Mouse (Mus musculus) heart, embryonic 16.5 days (tissue): Measurements from ENCODE around the gene Gm28051. TPM values are rescaled to one million over a fixed set of nuclear protein-coding genes. Genes with fewer than 3 reads are reported as not detected.

ENCODE experiments used
- ATAC-seq: fragments of 200-750 bp; cut with Nextera tagmentation; replicated peaks from 2 replicates; pipeline ENCODE4 v1.8.0; 2017; ENCODE audit warnings: moderate number of reproducible peaks; ENCODE audit not compliant: insufficient read depth, low FRiP score; ENCODE audit errors: extremely low read depth
- H3K27ac ChIP-seq: fragments of 300-500 bp; sonication (generic); 2 replicates; pipeline ENCODE4 v1.5.1; 2014; ENCODE audit warnings: mild to moderate bottlenecking, low read length, control low read depth, moderate library complexity
- H3K27me3 ChIP-seq: fragments of 300-500 bp; sonication (generic); 2 replicates; pipeline ENCODE4 v1.6.1; 2014; ENCODE audit warnings: low read length, mixed read lengths; ENCODE audit not compliant: control insufficient read depth, insufficient read depth
- H3K36me3 ChIP-seq: fragments of 300-500 bp; sonication (generic); 2 replicates; pipeline ENCODE4 v1.6.1; 2014; ENCODE audit not compliant: control insufficient read depth, insufficient read depth
- H3K4me1 ChIP-seq: fragments of 300-500 bp; sonication (generic); 2 replicates; pipeline ENCODE4 v1.6.1; 2014; ENCODE audit warnings: low read length, mixed read lengths; ENCODE audit not compliant: control insufficient read depth, insufficient read depth
- H3K4me2 ChIP-seq: fragments of 300-500 bp; sonication (generic); 2 replicates; pipeline ENCODE4 v1.6.1; 2014; ENCODE audit warnings: low read depth, mild to moderate bottlenecking, control low read depth, low read length
- H3K4me3 ChIP-seq: fragments of 300-500 bp; sonication (generic); 2 replicates; pipeline ENCODE4 v1.5.1; 2014; ENCODE audit warnings: mild to moderate bottlenecking, control low read depth, low read length
- H3K9ac ChIP-seq: fragments of 300-500 bp; sonication (generic); 2 replicates; pipeline ENCODE4 v1.6.1; 2014; ENCODE audit warnings: low read length, control low read depth
- H3K9me3 ChIP-seq: fragments of 300-500 bp; sonication (generic); replicated peaks from 2 replicates; pipeline ENCODE4 v1.6.1; 2016; ENCODE audit warnings: low read length; ENCODE audit not compliant: control insufficient read depth
- WGBS: fragments of 180-500 bp; shearing (Covaris S2); extraction: QIAGEN DNeasy Blood & Tissue Kit; methylation state at CpG from one replicate; pipeline ENCODE4 v1.1.7; 2014; 5-methylcytosine and 5-hydroxymethylcytosine counted together
- polyA plus RNA-seq: library from polyadenylated mRNA; unstranded; fragments of >200 nt; fragmentation: Nextera tagmentation; extraction: Ambion mirVana; gene quantifications from 2 replicates; pipeline ENCODE4 v1.2.1, GENCODE M21; 2015

The Gm28051 gene
- polyA plus RNA-seq, 1 experiment from 2014 or later, result not detected

DNA sequence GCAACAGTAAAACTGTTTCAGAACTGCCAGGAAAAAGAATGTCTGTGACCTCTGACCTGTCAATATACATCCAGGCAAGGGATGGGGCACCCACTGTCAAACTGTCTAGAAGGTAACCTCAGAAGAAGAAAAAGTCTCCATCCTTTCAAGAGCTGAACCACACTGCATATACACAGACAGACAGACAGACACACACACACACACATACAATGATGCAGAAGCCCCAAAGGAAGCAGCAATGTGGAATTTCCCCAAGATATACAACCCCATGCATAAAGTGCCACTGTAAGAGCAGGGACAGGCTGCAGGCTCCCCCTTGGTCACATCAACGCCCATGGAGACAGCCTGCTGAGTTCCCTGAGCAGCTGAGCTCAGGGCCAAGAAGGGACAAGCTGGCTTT is 58.4 kb downstream of the Gm28051 start:
- 45% methylated on average over 1 of the region's 1 CpGs for WGBS
- H3K9me3 ChIP-seq, result no peaks in the 10 kb centered on the region
- no peak for ATAC-seq

DNA sequence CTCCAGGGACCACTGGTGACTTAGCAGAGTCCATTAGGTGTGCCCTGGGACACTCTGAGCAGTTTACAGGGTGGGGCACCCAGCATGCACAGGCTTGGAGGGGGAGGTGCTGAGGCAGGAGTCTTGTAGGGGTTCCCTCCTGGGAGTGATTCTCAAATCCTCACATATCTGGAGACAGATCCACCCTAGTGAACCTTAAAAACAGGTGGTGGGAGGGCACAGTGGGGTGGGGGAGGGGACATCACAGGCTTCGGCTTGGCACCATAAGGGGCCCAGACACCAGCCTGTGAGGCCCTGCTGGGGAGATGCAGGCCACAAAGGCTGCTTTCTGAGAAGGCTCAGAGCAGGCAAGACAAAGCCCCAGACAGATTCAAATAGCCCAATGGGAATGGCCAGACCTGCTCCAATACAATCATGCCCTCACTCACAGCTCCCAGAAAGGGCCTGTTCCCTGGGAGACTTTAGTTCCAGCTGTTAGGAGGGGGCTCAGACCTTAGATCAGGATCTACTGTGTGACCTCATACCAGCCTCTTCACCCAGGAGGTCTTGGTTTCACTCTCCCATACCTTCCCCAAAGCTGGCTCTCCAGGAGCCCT is 59.4 kb downstream of the Gm28051 start:
- H3K4me3 ChIP-seq, result no peak overlapping the region
- 63% methylated on average over 1 of the region's 1 CpGs for WGBS
- H3K9ac ChIP-seq, result peak overlapping the region; percentile 56; the same call in 1 of the 2 replicates
- H3K9me3 ChIP-seq, result no peaks in the 10 kb centered on the region
- peak; percentile 39 for ATAC-seq
- peaks cover 30% of the 10 kb centered on the region for H3K4me1 ChIP-seq
- H3K27ac ChIP-seq, result peak overlapping the region; percentile 36; the same call in 1 of the 2 replicates
- H3K36me3 ChIP-seq, result no peaks in the 10 kb centered on the region
- H3K27me3 ChIP-seq, result no peaks in the 10 kb centered on the region
- 0 out of 2 replicates have a peak overlapping the region, but pooled peaks have one; percentile 14 for H3K4me2 ChIP-seq

More for the DNA sequence above, 58.4 kb downstream of the Gm28051 start:
- Histone ChIP-seq H3K27me3 (no peaks in the 10 kb centered on the region), H3K36me3 (no peaks in the 10 kb centered on the region), H3K4me3 (no peak overlapping the region), H3K27ac (peak overlapping the region; percentile 12; the same call in 1 of the 2 replicates), H3K4me2 (no peak overlapping the region), H3K9ac (no peak overlapping the region), H3K4me1 (peaks cover 40% of the 10 kb centered on the region)

DNA sequence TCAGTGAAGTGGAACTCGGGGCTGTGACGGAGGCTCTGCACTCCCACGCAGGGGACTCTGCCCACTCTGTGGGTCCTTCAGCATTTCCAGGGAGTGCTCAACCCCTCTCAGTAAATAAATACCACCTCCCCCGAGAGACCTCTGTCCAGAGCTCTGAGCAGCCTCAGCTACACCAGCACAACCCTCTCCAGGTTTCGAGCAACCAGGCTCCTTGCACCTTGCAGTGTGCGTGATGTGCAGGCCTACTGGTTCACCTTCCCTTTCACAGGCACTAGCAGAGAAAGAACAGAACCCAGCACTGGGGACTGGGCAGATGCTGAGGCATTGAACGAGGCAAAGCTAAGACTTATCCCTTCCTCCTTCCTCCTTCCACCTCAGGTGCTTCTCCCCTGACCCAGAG is 60.2 kb downstream of the Gm28051 start:
- Histone ChIP-seq H3K4me3 (no peak overlapping the region), H3K27ac (no peak overlapping the region), H3K4me1 (peaks cover 22% of the 10 kb centered on the region), H3K4me2 (no peak overlapping the region), H3K9me3 (no peaks in the 10 kb centered on the region), H3K36me3 (no peaks in the 10 kb centered on the region), H3K9ac (no peak overlapping the region), H3K27me3 (no peaks in the 10 kb centered on the region)
- WGBS, result 73% methylated on average over 7 of the region's 7 CpGs
- no peak for ATAC-seq

DNA sequence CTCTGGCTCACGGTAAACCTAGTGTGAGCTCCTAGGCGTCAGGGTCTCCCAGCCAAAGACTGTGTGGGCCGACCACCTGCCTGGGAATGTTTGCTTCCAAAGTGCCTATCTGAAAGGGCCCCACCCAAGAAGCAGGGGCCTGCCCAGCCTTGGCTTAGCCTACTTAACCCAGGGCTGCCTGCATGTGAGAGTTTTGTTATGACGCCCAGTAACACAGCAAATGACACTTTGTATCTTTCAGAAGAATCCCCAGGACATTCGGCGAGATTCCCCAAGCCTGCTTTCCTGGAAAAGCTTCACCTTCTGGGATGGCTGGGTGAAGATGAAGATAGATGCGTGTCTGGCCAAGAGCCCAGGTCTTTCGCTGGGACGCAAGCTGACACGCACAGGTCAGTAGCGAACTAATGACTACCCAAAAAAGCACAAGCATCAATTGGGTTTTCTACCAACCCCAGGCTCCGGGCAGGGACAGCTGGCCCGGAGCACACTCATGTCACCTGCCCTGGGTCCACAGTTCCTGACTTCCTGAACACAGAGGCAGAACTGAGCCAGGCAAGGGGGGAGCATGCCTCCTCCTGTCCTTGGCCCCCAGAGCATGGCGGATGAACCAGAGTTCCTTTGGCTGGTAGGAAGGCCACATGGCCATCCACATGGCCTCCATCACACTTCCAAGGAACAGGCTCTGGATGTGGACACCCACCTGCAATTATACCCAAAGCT is 60.8 kb downstream of the Gm28051 start:
- H3K9me3 ChIP-seq, result no peaks in the 10 kb centered on the region
- ATAC-seq, result no peak
- H3K27ac ChIP-seq, result no peak overlapping the region; the same call in 1 of the 2 replicates
- no peaks in the 10 kb centered on the region for H3K27me3 ChIP-seq
- H3K4me1 ChIP-seq, result peaks cover 21% of the 10 kb centered on the region
- no peaks in the 10 kb centered on the region for H3K36me3 ChIP-seq
- peak overlapping the region; percentile 41; the same call in 1 of the 2 replicates for H3K9ac ChIP-seq
- H3K4me2 ChIP-seq, result no peak overlapping the region
- WGBS, result 74% methylated on average over 14 of the region's 14 CpGs
- no peak overlapping the region for H3K4me3 ChIP-seq

DNA sequence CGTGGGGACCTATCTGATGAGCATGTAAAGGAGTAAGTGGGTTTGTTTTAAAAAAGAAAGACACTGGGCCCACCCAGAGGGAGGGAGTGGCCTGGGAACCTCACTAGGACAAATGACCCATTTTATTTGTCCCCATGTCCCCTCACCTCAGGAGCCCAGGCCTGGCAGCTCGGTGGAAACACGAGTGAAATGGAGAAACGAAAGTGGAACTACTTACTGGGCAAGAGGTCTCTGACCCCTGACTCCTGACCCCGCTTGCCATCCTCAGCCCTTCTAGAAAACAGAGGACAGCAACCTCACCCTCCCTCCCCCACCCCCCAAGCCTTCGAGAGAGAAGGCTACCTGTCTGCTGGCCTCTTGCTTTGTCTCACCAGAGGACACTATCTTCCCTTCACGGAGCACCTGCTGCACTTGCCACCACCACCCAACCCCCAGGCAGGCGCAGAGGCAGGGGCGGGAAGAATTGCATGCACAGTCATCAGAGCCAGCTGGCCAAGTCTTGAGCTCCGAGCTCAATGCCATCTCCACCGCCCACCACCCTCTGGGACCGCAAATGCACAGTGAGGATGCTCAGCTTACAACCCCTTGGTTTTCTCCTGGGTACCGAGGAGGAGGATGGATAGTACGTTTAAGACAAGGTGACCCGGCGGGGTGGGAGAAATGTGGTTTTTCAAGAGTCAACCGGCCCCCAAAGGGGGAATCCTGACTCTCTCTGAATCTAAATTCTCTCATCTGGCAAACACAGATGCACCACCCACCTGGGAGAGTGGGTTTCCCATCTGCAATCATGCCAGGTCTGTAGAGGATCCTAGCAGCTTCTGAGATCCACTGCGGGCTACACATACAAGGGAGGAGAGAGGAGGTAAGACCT is 62.0 kb downstream of the Gm28051 start:
- H3K9ac ChIP-seq, result peak overlapping the region; percentile 41; the same call in 1 of the 2 replicates
- ATAC-seq, result no peak
- H3K9me3 ChIP-seq, result no peaks in the 10 kb centered on the region
- H3K27ac ChIP-seq, result peak overlapping the region; percentile 14; the same call in 1 of the 2 replicates
- 72% methylated on average over 18 of the region's 18 CpGs for WGBS
- H3K4me1 ChIP-seq, result peaks cover 24% of the 10 kb centered on the region
- H3K27me3 ChIP-seq, result no peaks in the 10 kb centered on the region
- H3K4me2 ChIP-seq, result peak overlapping the region; percentile 28
- no peaks in the 10 kb centered on the region for H3K36me3 ChIP-seq
- H3K4me3 ChIP-seq, result no peak overlapping the region

DNA sequence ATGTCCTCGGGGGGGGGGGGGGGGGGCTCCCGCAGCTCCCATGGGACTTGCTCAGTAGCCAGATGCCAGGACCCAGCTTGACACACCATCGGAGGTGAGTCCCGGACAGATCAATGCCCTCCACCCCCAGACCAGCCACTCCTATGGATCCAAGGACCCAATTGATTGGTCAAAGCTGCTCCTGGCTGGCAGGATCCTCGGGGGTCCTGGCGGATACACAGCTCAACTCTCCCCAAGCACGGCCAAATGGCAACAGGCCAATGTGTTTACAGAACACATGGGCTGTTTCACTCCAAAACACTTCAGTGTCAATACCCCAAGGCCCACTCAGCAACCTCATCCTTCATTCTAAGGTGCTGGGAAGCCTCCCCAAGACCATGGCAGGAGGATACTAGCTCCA is 65.8 kb downstream of the Gm28051 start:
- WGBS, result 77% methylated on average over 7 of the region's 7 CpGs
- peaks cover 3% of the 10 kb centered on the region for H3K9me3 ChIP-seq
- no peak for ATAC-seq

DNA sequence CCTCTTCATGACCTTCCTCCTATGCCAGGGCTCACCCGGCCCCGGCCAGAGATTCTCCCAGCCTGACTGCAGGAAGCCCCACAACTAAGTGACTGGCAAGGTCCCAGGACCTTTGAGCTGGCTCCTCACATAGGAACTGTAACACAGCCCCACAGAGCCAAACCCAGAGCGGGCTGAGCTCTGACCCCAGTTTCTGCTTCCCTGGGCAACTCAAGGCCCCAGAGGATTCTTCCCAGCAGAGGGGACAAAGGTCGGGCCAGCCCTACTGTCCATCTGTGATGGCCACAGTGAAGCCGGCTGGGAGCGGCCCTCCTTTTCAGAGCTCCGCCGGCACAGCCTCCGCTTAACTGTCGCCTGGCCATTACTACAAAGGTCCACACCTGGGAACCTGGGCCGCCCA is 66.4 kb downstream of the Gm28051 start:
- H3K9ac ChIP-seq, result no peak overlapping the region
- H3K27me3 ChIP-seq, result no peaks in the 10 kb centered on the region
- WGBS, result 80% methylated on average over 11 of the region's 11 CpGs
- H3K9me3 ChIP-seq, result peaks cover 3% of the 10 kb centered on the region
- peaks cover 3% of the 10 kb centered on the region; the same call in 1 of the 2 replicates for H3K4me1 ChIP-seq
- no peak overlapping the region for H3K4me3 ChIP-seq
- H3K36me3 ChIP-seq, result no peaks in the 10 kb centered on the region
- ATAC-seq, result no peak
- H3K27ac ChIP-seq, result no peak overlapping the region
- H3K4me2 ChIP-seq, result no peak overlapping the region

More for the DNA sequence above, 65.8 kb downstream of the Gm28051 start:
- no peak overlapping the region for H3K9ac ChIP-seq
- H3K27me3 ChIP-seq, result no peaks in the 10 kb centered on the region
- no peaks in the 10 kb centered on the region for H3K36me3 ChIP-seq
- H3K4me2 ChIP-seq, result no peak overlapping the region
- H3K4me1 ChIP-seq, result peaks cover 4% of the 10 kb centered on the region
- no peak overlapping the region for H3K27ac ChIP-seq
- H3K4me3 ChIP-seq, result no peak overlapping the region

DNA sequence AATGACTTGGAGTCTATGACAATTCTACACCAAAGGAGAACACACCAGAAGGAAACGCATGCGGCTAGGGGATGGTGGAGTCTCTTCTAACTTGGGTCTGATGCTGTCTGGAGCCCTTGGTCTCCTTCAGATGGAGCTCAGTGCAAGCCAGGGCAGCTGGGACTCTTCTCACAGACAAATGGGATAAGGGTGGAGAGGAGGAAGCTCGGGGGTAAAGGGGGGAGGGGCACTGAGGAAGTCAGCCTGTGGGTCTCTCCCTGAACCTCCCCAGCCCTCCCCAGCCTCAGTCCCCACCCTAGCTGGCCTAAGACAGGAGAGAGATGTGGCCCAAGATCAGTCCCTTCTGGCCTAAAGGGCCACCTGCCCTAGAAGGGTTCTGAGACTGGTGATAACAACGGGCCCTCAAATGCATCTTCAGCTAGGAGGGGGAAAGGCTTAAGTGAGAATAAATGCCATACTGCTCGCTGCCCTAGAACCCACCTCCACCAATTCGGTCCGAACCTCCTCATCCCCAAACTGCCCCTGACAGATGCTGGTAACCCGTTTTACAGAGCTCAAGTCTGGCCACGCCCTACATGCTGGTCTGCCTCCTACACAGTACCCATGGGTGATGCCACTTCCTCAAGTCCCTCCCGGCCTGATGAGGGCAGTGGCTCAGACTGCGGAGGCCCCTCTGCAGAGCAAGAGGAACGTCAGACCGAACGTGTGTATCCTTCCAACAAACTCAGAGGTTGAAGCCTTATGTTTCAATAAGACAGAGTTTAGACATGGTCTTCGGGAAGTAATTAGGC is 67.6 kb downstream of the Gm28051 start:
- Histone ChIP-seq H3K4me1 (peaks cover 12% of the 10 kb centered on the region), H3K36me3 (no peaks in the 10 kb centered on the region), H3K27ac (no peak overlapping the region), H3K27me3 (no peaks in the 10 kb centered on the region), H3K9me3 (peaks cover 3% of the 10 kb centered on the region), H3K4me2 (no peak overlapping the region), H3K9ac (no peak overlapping the region), H3K4me3 (no peak overlapping the region)
- 73% methylated on average over 15 of the region's 15 CpGs for whole genome bisulfite sequencing
- no peak for ATAC-seq
